Mouse (Mus musculus) CH12.LX (cell line): ENCODE measurements at regions not wholly inside any gene's neighbourhood (a gene's known extent, or its start where the extent isn't known, plus 50 kb on each side); places are given as distances from the start of the nearest gene placed in this dataset.

Experiments
- CTCF ChIP-seq, 2 experiments: IDR thresholded peaks in 1 of 2; conservative IDR thresholded peaks in 1 of 2; 2 replicates each; pipeline ENCODE4 v1.5.1; 2011 to 2012; ENCODE audit warnings: low read depth in 2 of 2, low read length in 2 of 2, improper control_type of control experiment in 1 of 2, inconsistent platforms in 1 of 2, mild to moderate bottlenecking in 1 of 2, moderate library complexity in 1 of 2
- EP300 ChIP-seq: IDR thresholded peaks from 2 replicates; pipeline ENCODE4 v1.6.1; 2011; ENCODE audit warnings: low read length, improper control_type of control experiment
- ETS1 ChIP-seq: conservative IDR thresholded peaks from 2 replicates; pipeline ENCODE4 v1.6.1; 2012; ENCODE audit warnings: low read depth, mild to moderate bottlenecking, inconsistent platforms, low read length, improper control_type of control experiment, moderate library complexity
- USF1 ChIP-seq: IDR thresholded peaks from 2 replicates; pipeline ENCODE4 v1.6.1; 2014; ENCODE audit warnings: low read depth, mild to moderate bottlenecking, inconsistent platforms, low read length, improper control_type of control experiment
- USF2 ChIP-seq: conservative IDR thresholded peaks from 2 replicates; pipeline ENCODE4 v1.6.1; 2011; ENCODE audit warnings: low read depth, low read length, improper control_type of control experiment

DNA sequence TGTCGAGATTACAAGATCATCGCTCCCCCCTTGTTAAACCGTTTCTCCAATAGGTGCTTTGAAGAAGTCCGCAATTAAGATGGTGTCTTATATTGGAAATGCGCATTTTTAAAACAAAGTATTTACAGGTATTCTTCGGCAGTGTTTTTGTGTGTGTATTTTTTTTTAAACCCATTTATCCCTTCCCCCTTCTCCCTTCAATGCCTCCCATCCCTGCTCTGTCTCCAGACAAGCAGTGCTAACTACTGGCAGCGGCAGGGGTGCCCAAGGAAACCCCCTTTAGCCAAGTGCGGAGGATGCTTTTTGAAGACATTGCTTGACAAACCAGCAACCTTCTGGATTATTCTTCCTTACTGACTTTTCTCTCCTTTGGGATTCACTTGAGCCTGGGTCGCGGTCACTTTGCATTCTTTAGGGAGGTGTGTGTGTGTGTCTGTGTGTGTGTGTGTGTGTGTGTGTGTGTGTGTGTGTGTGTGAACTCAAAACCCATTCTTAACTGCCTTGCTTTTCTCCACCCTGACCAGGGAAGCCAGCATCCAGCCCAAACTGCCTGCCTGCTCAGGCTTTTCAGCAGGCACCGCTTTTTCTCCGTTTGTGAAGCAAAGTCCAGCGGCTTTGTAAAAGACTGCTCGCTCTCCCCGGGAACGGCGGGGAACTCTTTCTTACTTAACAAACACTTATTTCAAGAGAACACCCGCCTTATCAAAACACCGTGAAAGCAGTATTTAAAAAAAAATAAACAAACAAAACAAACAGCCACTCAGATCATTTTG, 368.5 kb downstream of the Vrk1 start:
- TF ChIP-seq EP300 (no peak), CTCF (conservative IDR thresholded peaks at IDR 0.05 in 1 of 2, IDR thresholded peaks at IDR 0.05 in 1 of 2; ENCODE audit: low read depth in 2 of 2, low read length in 2 of 2) (no peak), ETS1 (no peak), USF1 (no peak), USF2 (no peak)
